Mouse (Mus musculus) kidney, adult 11 months (tissue): Measurements from ENCODE around the gene Slc25a26.

ENCODE experiments used
- DNase-seq: peaks from one replicate; pipeline ENCODE4 v3.0.0; 2022

The Slc25a26 gene

GRCm38 (mm10) chr6:94644641-94645040, 144.5 kb downstream of the Slc25a26 start:
- DNase-seq, result peak; percentile 24

GRCm38 (mm10) chr6:94645723-94646122, 145.6 kb downstream of the Slc25a26 start:
- DNase-seq, result no peak

- DNase-seq, result no peak
Measured at GRCm38 (mm10) chr6:94646274-94646863, 146.2 kb downstream of the Slc25a26 start.

- DNase-seq, result no peak
Measured at GRCm38 (mm10) chr6:94646902-94647301, 146.8 kb downstream of the Slc25a26 start.

GRCm38 (mm10) chr6:94647574-94648430, 147.7 kb downstream of the Slc25a26 start:
- DNase-seq, result peak; percentile 73

GRCm38 (mm10) chr6:94648496-94648895, 148.4 kb downstream of the Slc25a26 start:
- DNase-seq, result peak; percentile 44

GRCm38 (mm10) chr6:94649637-94650036, 149.5 kb downstream of the Slc25a26 start:
- DNase-seq, result no peak

- no peak for DNase-seq
Measured at GRCm38 (mm10) chr6:94651541-94651940, 151.4 kb downstream of the Slc25a26 start.

GRCm38 (mm10) chr6:94652659-94653213, 152.6 kb downstream of the Slc25a26 start:
- no peak for DNase-seq

- no peak for DNase-seq
Measured at GRCm38 (mm10) chr6:94653388-94654316, 153.5 kb downstream of the Slc25a26 start.
